15 mouse cellular contexts compared by ENCODE assay signal in the genomic region with DNA sequence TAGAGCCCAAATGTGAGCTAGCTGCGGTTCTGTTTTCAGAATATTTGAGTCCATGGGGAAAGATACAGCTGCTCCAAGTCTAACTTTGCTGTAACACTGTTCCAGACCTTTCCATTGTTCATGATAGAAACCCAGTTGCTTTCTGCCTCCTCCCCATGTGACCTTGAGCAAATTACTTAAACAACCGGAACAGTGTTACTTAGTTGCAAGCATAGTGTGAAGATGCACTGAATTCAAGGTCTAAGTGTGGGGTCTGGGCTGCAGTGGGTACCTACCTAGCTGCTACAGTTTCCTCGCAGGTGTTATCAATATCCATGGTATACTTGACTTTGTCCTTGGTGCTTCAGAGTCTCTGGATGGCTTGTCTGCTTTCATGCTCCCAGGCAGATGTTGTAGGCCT. TPM values are rescaled to one million over a fixed set of nuclear protein-coding genes. Genes with fewer than 3 reads are reported as not detected.
DNase-seq lines count a peak whose midpoint lies in the region; ATAC-seq and TF ChIP-seq lines count a peak whose summit lies in the region.
"Had no signal": no experiment of that assay in that cellular context is flagged by ENCODE, and none has a peak within 500 bp of the region (broad histone marks: within the 10 kb centered on the region; RNA-seq: fewer than 3 reads in every experiment).

No protein-coding gene starts in this region.

- TF ChIP-seq POLR2A in heart, adult 2 months (IDR thresholded peaks at IDR 0.05; ENCODE audit: insufficient read depth, low read depth, low read length) = no peak

- peak overlapping the region; percentile 91 for H3K27ac ChIP-seq in left cerebral cortex, adult 2 months
- H3K27ac ChIP-seq in forebrain, postnatal 0 days (ENCODE audit: low read depth, low read length) = peak overlapping the region; percentile 92
- H3K27ac ChIP-seq in intestine, postnatal 0 days (ENCODE audit: low read depth, low read length) = no peak overlapping the region
- H3K27ac ChIP-seq in neural tube, embryonic 14.5 days (ENCODE audit: low read depth, low read length) = no peak overlapping the region
- H3K27ac ChIP-seq in heart, adult 2 months = no peak overlapping the region
- H3K27ac ChIP-seq: liver, embryonic 15.5 days had no signal

- TF ChIP-seq EP300 in heart, adult 2 months (IDR thresholded peaks at IDR 0.05; ENCODE audit: insufficient read depth, low read depth, low read length) = no peak

- WGBS in forebrain, postnatal 0 days = 67% methylated on average over 3 of the region's 3 CpGs
- WGBS in intestine, postnatal 0 days = 67% methylated on average over 3 of the region's 3 CpGs
- WGBS in neural tube, embryonic 14.5 days = 75% methylated on average over 3 of the region's 3 CpGs
- 86% methylated on average over 3 of the region's 3 CpGs for WGBS in heart, adult 2 months

- peaks cover 26% of the 10 kb centered on the region for H3K4me1 ChIP-seq in forebrain, postnatal 0 days (ENCODE audit: insufficient read depth)
- H3K4me1 ChIP-seq in intestine, postnatal 0 days (replicated peaks; ENCODE audit: control insufficient read depth, insufficient read depth, low read length) = peaks cover 5% of the 10 kb centered on the region
- peaks cover 23% of the 10 kb centered on the region for H3K4me1 ChIP-seq in neural tube, embryonic 14.5 days (ENCODE audit: control insufficient read depth, insufficient read depth, low read length)
- peaks cover 4% of the 10 kb centered on the region for H3K4me1 ChIP-seq in heart, adult 2 months (ENCODE audit: control insufficient read depth, insufficient read depth, low read length)

- no peaks in the 10 kb centered on the region for H3K27me3 ChIP-seq in forebrain, postnatal 0 days (ENCODE audit: insufficient read depth, low read length)
- H3K27me3 ChIP-seq in intestine, postnatal 0 days (replicated peaks; ENCODE audit: control insufficient read depth, insufficient read depth, low read length) = no peaks in the 10 kb centered on the region
- no peaks in the 10 kb centered on the region for H3K27me3 ChIP-seq in neural tube, embryonic 14.5 days (ENCODE audit: control insufficient read depth, insufficient read depth, low read length)
- H3K27me3 ChIP-seq in heart, adult 2 months (ENCODE audit: control insufficient read depth, insufficient read depth, low read length) = peaks cover 1% of the 10 kb centered on the region; the same call in 1 of the 2 replicates
- H3K27me3 ChIP-seq: liver, embryonic 15.5 days had no signal

- peaks cover 1% of the 10 kb centered on the region; the same call in 1 of the 2 replicates for H3K79me2 ChIP-seq in heart, adult 2 months (replicated peaks; ENCODE audit: control insufficient read depth, insufficient read depth, low read length)

- H3K9me3 ChIP-seq in forebrain, postnatal 0 days (ENCODE audit: low read length) = no peaks in the 10 kb centered on the region
- H3K9me3 ChIP-seq in intestine, postnatal 0 days (ENCODE audit: control insufficient read depth) = no peaks in the 10 kb centered on the region
- no peaks in the 10 kb centered on the region for H3K9me3 ChIP-seq in neural tube, embryonic 14.5 days (ENCODE audit: control insufficient read depth, low read length)
- H3K9me3 ChIP-seq: liver, embryonic 15.5 days; megakaryocyte, embryonic 14.5 days had no signal

- intact Hi-C loops in left cerebral cortex, adult 2 months (cut with DNase I) = loop anchor here (5.0 kb wide), 1 partner anchor 60 kb away; no protein-coding TSS in a partner anchor
- intact Hi-C loops in left cerebral cortex, postnatal 14 days (cut with DNase I) = no loop called here
- intact Hi-C loops in heart, adult 2 months (cut with DNase I) = loop anchor here (5.0 kb wide), 3 partner anchors 35 to 200 kb away; partner anchors contain the start of gene Usp1

- no peak overlapping the region for H3K9ac ChIP-seq in forebrain, postnatal 0 days
- no peak overlapping the region for H3K9ac ChIP-seq in intestine, postnatal 0 days (ENCODE audit: low read depth, low read length)
- H3K9ac ChIP-seq in neural tube, embryonic 14.5 days (replicated peaks; ENCODE audit: low read depth, low read length) = no peak overlapping the region
- H3K9ac ChIP-seq in heart, adult 2 months (ENCODE audit: low read depth, low read length) = no peak overlapping the region

- no peak for DNase-seq in left cerebral cortex, adult 2 months (ENCODE audit: extremely low spot score in 1 of 2, low spot score in 2 of 2)
- DNase-seq in left cerebral cortex, postnatal 14 days (ENCODE audit: low spot score in 2 of 2) = no peak
- DNase-seq in forebrain, postnatal 0 days = peak; percentile 20
- no peak for DNase-seq in heart, adult 2 months
- DNase-seq in MN1 (ENCODE audit: low spot score) = no peak
- DNase-seq: adrenal gland, postnatal 25 days; cerebellum, adult 11 months; heart, adult 18-20 months; heart, postnatal 36 days; kidney, postnatal 25 days; right cerebral cortex, postnatal 4 days had no signal

- H3K4me3 ChIP-seq in left cerebral cortex, adult 2 months = peak overlapping the region; percentile 81
- no peak overlapping the region; the same call in 1 of the 2 replicates for H3K4me3 ChIP-seq in forebrain, postnatal 0 days (ENCODE audit: low read depth, low read length)
- no peak overlapping the region for H3K4me3 ChIP-seq in intestine, postnatal 0 days (ENCODE audit: low read depth, low read length)
- no peak overlapping the region for H3K4me3 ChIP-seq in neural tube, embryonic 14.5 days (ENCODE audit: low read depth, low read length)
- H3K4me3 ChIP-seq in heart, adult 2 months = no peak overlapping the region
- H3K4me3 ChIP-seq: megakaryocyte, embryonic 14.5 days had no signal

- no peak for TF ChIP-seq CTCF in left cerebral cortex, adult 2 months (IDR thresholded peaks at IDR 0.05)
- TF ChIP-seq CTCF in forebrain, postnatal 0 days (IDR thresholded peaks at IDR 0.05; ENCODE audit: low read depth) = no peak
- TF ChIP-seq CTCF in intestine, postnatal 0 days (IDR thresholded peaks at IDR 0.05; ENCODE audit: low read depth) = no peak
- no peak for TF ChIP-seq CTCF in heart, adult 2 months (IDR thresholded peaks at IDR 0.05)

- H3K36me3 ChIP-seq in forebrain, postnatal 0 days (ENCODE audit: insufficient read depth) = no peaks in the 10 kb centered on the region
- H3K36me3 ChIP-seq in intestine, postnatal 0 days (ENCODE audit: control insufficient read depth, insufficient read depth) = no peaks in the 10 kb centered on the region
- no peaks in the 10 kb centered on the region for H3K36me3 ChIP-seq in neural tube, embryonic 14.5 days (ENCODE audit: control insufficient read depth, insufficient read depth, low read length)
- H3K36me3 ChIP-seq in heart, adult 2 months (ENCODE audit: control insufficient read depth, insufficient read depth, low read length) = no peaks in the 10 kb centered on the region
- H3K36me3 ChIP-seq: liver, embryonic 15.5 days had no signal

- ATAC-seq in forebrain, postnatal 0 days = no peak
- no peak for ATAC-seq in intestine, postnatal 0 days
- no peak for ATAC-seq in neural tube, embryonic 14.5 days (ENCODE audit: low read depth)

- peak overlapping the region; percentile 63 for H3K4me2 ChIP-seq in forebrain, postnatal 0 days (ENCODE audit: low read depth)
- H3K4me2 ChIP-seq in intestine, postnatal 0 days (replicated peaks; ENCODE audit: low read depth) = 0 out of 2 replicates have a peak overlapping the region, but pooled peaks have one; percentile 88
- H3K4me2 ChIP-seq in neural tube, embryonic 14.5 days (ENCODE audit: low read depth, low read length) = peak overlapping the region; percentile 79; the same call in 1 of the 2 replicates

RNA-seq across cellular contexts. Expression of gene Dock7, which starts 1.3 kb away (rescaled TPM):
- 10 to 100 TPM; 44.9 to 46.1 TPM for total RNA-seq in left cerebral cortex, adult 2 months (2021)
- total RNA-seq in left cerebral cortex, postnatal 14 days (2021) = 10 to 100 TPM; 48.4 to 49.6 TPM
- 101 and 108 TPM in 2 replicates for total RNA-seq in forebrain, postnatal 0 days (2014; rRNA removed)
- 28.2 and 34.1 TPM in 2 replicates for polyA plus RNA-seq in forebrain, postnatal 0 days (2015; fragmentation: Nextera tagmentation; extraction: Ambion mirVana)
- polyA plus RNA-seq in intestine, postnatal 0 days (2015; fragmentation: Nextera tagmentation; extraction: Ambion mirVana) = 18.7 and 21.3 TPM in 2 replicates
- 97.1 and 121 TPM in 2 replicates for polyA plus RNA-seq in neural tube, embryonic 14.5 days (2014; fragmentation: Nextera tagmentation; extraction: Ambion mirVana)
- 10 to 100 TPM in 1 of 2 experiments, 1 to 10 TPM in 1; 8.8 to 11.0 TPM for total RNA-seq in heart, adult 2 months (2021)
- polyA plus RNA-seq in heart, adult 2 months (2012; rRNA removed) = 10.5 and 14.9 TPM in 2 replicates

Comparison
In these comparisons a context has a peak if more than half of its experiments do, and no peak if none do; other contexts are left out.
1. H3K27ac ChIP-seq: peak in left cerebral cortex, adult 2 months (single experiment) and forebrain, postnatal 0 days (single experiment); none in intestine, postnatal 0 days (single experiment), neural tube, embryonic 14.5 days (single experiment) and heart, adult 2 months (single experiment).
2. Peak in every context shown above with its lines, with median percentiles within 50 percentile points of each other: H3K4me2 ChIP-seq.